In the genomic region with DNA sequence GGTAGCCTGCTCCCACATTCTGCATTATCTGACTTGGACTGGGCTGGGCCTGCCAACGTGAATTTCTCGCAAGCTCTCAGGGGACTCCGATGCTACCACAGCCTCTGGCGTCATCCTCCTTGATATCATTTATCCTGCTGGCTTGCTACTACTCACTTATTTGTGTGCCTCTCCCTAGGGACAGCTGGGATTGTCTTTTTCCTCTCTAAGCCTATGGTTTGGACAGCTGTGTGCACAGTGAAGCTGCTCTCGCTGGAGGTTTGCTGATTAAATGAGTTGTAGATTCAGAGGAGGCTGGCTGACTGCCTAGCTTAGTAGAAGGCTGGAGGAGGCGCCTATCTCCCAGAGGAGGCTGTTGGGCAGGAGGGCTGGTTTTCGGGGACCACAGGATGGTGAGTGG, we compare ENCODE assay signal across 9 mouse cellular contexts. TPM values are rescaled to one million over a fixed set of nuclear protein-coding genes. Genes with fewer than 3 reads are reported as not detected.
DNase-seq lines count a peak whose midpoint lies in the region; ATAC-seq and TF ChIP-seq lines count a peak whose summit lies in the region.
"Had no signal": no experiment of that assay in that cellular context is flagged by ENCODE, and none has a peak within 500 bp of the region (broad histone marks: within the 10 kb centered on the region; RNA-seq: fewer than 3 reads in every experiment).

No protein-coding gene starts in this region.

- TF ChIP-seq CTCF in lung, adult 2 months (IDR thresholded peaks at IDR 0.05; ENCODE audit: insufficient read depth, low read length) = no peak
- no peak for TF ChIP-seq CTCF in heart, postnatal 0 days (IDR thresholded peaks at IDR 0.05; ENCODE audit: low read depth)

- peaks cover 16% of the 10 kb centered on the region for H3K4me1 ChIP-seq in lung, embryonic 16.5 days (replicated peaks; ENCODE audit: control insufficient read depth, insufficient read depth, low read length)
- H3K4me1 ChIP-seq in lung, adult 2 months (ENCODE audit: control insufficient read depth, insufficient read depth, low read length) = no peaks in the 10 kb centered on the region
- H3K4me1 ChIP-seq in heart, postnatal 0 days (ENCODE audit: control insufficient read depth, insufficient read depth) = peaks cover 22% of the 10 kb centered on the region
- peaks cover 24% of the 10 kb centered on the region for H3K4me1 ChIP-seq in neural tube, embryonic 15.5 days

- peak; percentile 26; the same call in 1 of the 2 replicates for ATAC-seq in lung, embryonic 16.5 days (ENCODE audit: low read depth)
- ATAC-seq in heart, postnatal 0 days (ENCODE audit: insufficient read depth, low read depth) = peak; percentile 58
- no peak; the same call in 1 of the 2 replicates for ATAC-seq in neural tube, embryonic 15.5 days (ENCODE audit: low FRiP score)

- 46% methylated on average over 7 of the region's 7 CpGs for WGBS in lung, embryonic 16.5 days
- WGBS in lung, adult 2 months = 67% methylated on average over 7 of the region's 7 CpGs
- WGBS in heart, postnatal 0 days = 15% methylated on average over 7 of the region's 7 CpGs
- 39% methylated on average over 7 of the region's 7 CpGs for WGBS in neural tube, embryonic 15.5 days

- H3K9me3 ChIP-seq in lung, embryonic 16.5 days (ENCODE audit: control insufficient read depth, low read length) = no peaks in the 10 kb centered on the region
- no peaks in the 10 kb centered on the region for H3K9me3 ChIP-seq in heart, postnatal 0 days (replicated peaks; ENCODE audit: control insufficient read depth, low read length)
- no peaks in the 10 kb centered on the region for H3K9me3 ChIP-seq in neural tube, embryonic 15.5 days (replicated peaks)

- no peak for DNase-seq in lung, adult 2 months
- DNase-seq in heart, postnatal 0 days (ENCODE audit: low spot score) = peak; percentile 63
- peak; percentile 34 for DNase-seq in layer of hippocampus, adult 11-12 months (ENCODE audit: low spot score)
- no peak for DNase-seq in thymus, postnatal 25 days
- DNase-seq in thymus, postnatal 14 days = no peak
- no peak for DNase-seq in ovary, postnatal 14 days (ENCODE audit: low spot score)

- no peak for TF ChIP-seq POLR2A in lung, adult 2 months (IDR thresholded peaks at IDR 0.05; ENCODE audit: borderline replicate concordance, extremely low read depth, low read depth, low read length)

- TF ChIP-seq EP300 in heart, postnatal 0 days (IDR thresholded peaks at IDR 0.05; ENCODE audit: low read depth) = 0 out of 2 replicates have a peak, but pooled peaks have one; percentile 36

- no peaks in the 10 kb centered on the region for H3K36me3 ChIP-seq in lung, embryonic 16.5 days (ENCODE audit: control insufficient read depth, insufficient read depth, low read length)
- H3K36me3 ChIP-seq in heart, postnatal 0 days (replicated peaks; ENCODE audit: control insufficient read depth, insufficient read depth, low read length) = no peaks in the 10 kb centered on the region
- H3K36me3 ChIP-seq in neural tube, embryonic 15.5 days = no peaks in the 10 kb centered on the region

- H3K4me2 ChIP-seq in lung, embryonic 16.5 days (ENCODE audit: low read depth, low read length) = no peak overlapping the region
- no peak overlapping the region; the same call in 1 of the 2 replicates for H3K4me2 ChIP-seq in heart, postnatal 0 days (ENCODE audit: low read depth, low read length)
- H3K4me2 ChIP-seq in neural tube, embryonic 15.5 days = no peak overlapping the region

- H3K27me3 ChIP-seq in lung, embryonic 16.5 days (ENCODE audit: control insufficient read depth, insufficient read depth, low read depth, low read length) = no peaks in the 10 kb centered on the region
- no peaks in the 10 kb centered on the region for H3K27me3 ChIP-seq in heart, postnatal 0 days (ENCODE audit: control insufficient read depth, insufficient read depth, low read length)
- peaks cover 3% of the 10 kb centered on the region for H3K27me3 ChIP-seq in neural tube, embryonic 15.5 days (replicated peaks)

- H3K9ac ChIP-seq in lung, embryonic 16.5 days (ENCODE audit: low read length) = 0 out of 2 replicates have a peak overlapping the region, but pooled peaks have one; percentile 12
- 0 out of 2 replicates have a peak overlapping the region, but pooled peaks have one; percentile 16 for H3K9ac ChIP-seq in heart, postnatal 0 days (replicated peaks; ENCODE audit: low read depth, low read length)
- no peak overlapping the region for H3K9ac ChIP-seq in neural tube, embryonic 15.5 days (replicated peaks)

- no peak overlapping the region for H3K4me3 ChIP-seq in lung, embryonic 16.5 days (ENCODE audit: low read length)
- H3K4me3 ChIP-seq in lung, adult 2 months (replicated peaks; ENCODE audit: extremely low read depth, low read depth, low read length) = no peak overlapping the region
- no peak overlapping the region for H3K4me3 ChIP-seq in heart, postnatal 0 days (ENCODE audit: low read depth, low read length)
- no peak overlapping the region for H3K4me3 ChIP-seq in neural tube, embryonic 15.5 days (replicated peaks)

- H3K27ac ChIP-seq in lung, embryonic 16.5 days (ENCODE audit: low read length) = no peak overlapping the region
- peak overlapping the region; percentile 89 for H3K27ac ChIP-seq in heart, postnatal 0 days (ENCODE audit: low read depth)
- peak overlapping the region; percentile 51 for H3K27ac ChIP-seq in neural tube, embryonic 15.5 days (replicated peaks)

RNA-seq across cellular contexts. Expression of a gene that starts 46.8 kb away (rescaled TPM):
- 10.3 and 13.4 TPM in 2 replicates for polyA plus RNA-seq in lung, embryonic 16.5 days (2015; fragmentation: Nextera tagmentation; extraction: Ambion mirVana)
- 0.60 and 0.95 TPM in 2 replicates for polyA plus RNA-seq in lung, adult 2 months (2012; rRNA removed)
- total RNA-seq in heart, postnatal 0 days (2014; rRNA removed; ENCODE audit: low replicate concordance) = 5.2 and 7.5 TPM in 2 replicates
- 2.2 and 2.4 TPM in 2 replicates for polyA plus RNA-seq in heart, postnatal 0 days (2015; fragmentation: Nextera tagmentation; extraction: Ambion mirVana)
- 25.9 and 29.5 TPM in 2 replicates for polyA plus RNA-seq in neural tube, embryonic 15.5 days (2015; fragmentation: Nextera tagmentation; extraction: Ambion mirVana)
- total RNA-seq: neutrophil, adult 5-6 weeks had no signal

Comparison
In these comparisons a context has a peak if more than half of its experiments do, and no peak if none do; other contexts are left out.
1. DNase-seq: peak in heart, postnatal 0 days (single experiment) and layer of hippocampus, adult 11-12 months (single experiment); none in lung, adult 2 months (single experiment), thymus, postnatal 25 days (single experiment), thymus, postnatal 14 days (single experiment) and ovary, postnatal 14 days (single experiment).